12 mouse cellular contexts compared by ENCODE assay signal in the genomic region with DNA sequence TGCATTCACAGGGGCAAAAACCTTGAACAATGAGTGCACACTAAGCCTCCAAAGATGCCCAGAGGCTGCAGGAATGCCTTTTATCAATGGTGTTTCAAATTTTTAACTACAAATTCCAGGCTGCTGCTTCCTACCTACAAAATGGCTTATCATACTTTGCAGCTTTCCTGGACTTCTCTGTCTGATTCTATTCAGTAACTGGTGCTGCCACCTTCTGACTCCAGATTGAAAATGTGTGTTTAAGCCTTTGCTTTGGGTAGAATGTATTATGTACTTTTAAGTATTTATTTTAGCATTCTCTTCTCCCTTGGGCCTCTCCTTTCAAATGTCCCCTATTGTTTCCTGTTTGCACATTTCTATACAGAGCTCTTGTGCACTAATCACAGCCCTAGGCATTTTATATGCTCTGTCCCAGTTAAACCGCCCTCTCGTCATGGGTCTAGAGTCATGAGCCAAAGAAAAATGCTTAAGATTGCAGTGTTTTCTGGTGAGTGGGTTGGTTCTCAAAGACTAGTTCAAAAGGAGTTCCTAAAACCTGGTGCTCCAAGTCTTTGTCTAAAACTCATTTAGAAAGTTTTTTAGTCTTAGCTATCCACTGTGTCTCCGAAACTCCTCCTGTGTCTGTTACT.
DNase-seq lines count a peak whose midpoint lies in the region; ATAC-seq and TF ChIP-seq lines count a peak whose summit lies in the region.
"Had no signal": no experiment of that assay in that cellular context is flagged by ENCODE, and none has a peak within 500 bp of the region (broad histone marks: within the 10 kb centered on the region; RNA-seq: fewer than 3 reads in every experiment).

No protein-coding gene starts in this region.

- peak; percentile 74 for DNase-seq in hindbrain, postnatal 0 days (ENCODE audit: low spot score)
- DNase-seq in Patski (ENCODE audit: low read depth, low spot score) = no peak
- DNase-seq in cerebellum, postnatal 25 days = peak; percentile 7 to 27
- peak; percentile 41 to 65 for DNase-seq in left cerebral cortex, postnatal 25 days (ENCODE audit: low spot score in 2 of 2)
- no peak for DNase-seq in spleen, postnatal 10 days (ENCODE audit: low spot score in 2 of 2)
- no peak for DNase-seq in liver, embryonic 11.5 days (ENCODE audit: low spot score)
- no peak for DNase-seq in heart, postnatal 14 days
- DNase-seq: heart, adult 18-20 months; kidney, adult 18-20 months had no signal

- H3K9ac ChIP-seq in hindbrain, postnatal 0 days (replicated peaks; ENCODE audit: low read length) = no peak overlapping the region
- H3K9ac ChIP-seq in hindbrain, embryonic 16.5 days (ENCODE audit: low read depth, low read length) = no peak overlapping the region
- no peak overlapping the region for H3K9ac ChIP-seq in liver, embryonic 11.5 days (ENCODE audit: low read depth, low read length)
- H3K9ac ChIP-seq: liver, embryonic 15.5 days; neural tube, embryonic 12.5 days had no signal

- H3K27ac ChIP-seq in hindbrain, postnatal 0 days = no peak overlapping the region
- H3K27ac ChIP-seq in hindbrain, embryonic 16.5 days (ENCODE audit: low read depth, low read length) = no peak overlapping the region
- no peak overlapping the region for H3K27ac ChIP-seq in liver, embryonic 11.5 days (ENCODE audit: low read depth, low read length)
- H3K27ac ChIP-seq: liver, embryonic 15.5 days; neural tube, embryonic 12.5 days had no signal

- H3K4me2 ChIP-seq in hindbrain, postnatal 0 days (ENCODE audit: low read depth, low read length) = no peak overlapping the region
- no peak overlapping the region for H3K4me2 ChIP-seq in hindbrain, embryonic 16.5 days (ENCODE audit: low read length)
- no peak overlapping the region for H3K4me2 ChIP-seq in liver, embryonic 11.5 days
- H3K4me2 ChIP-seq: liver, embryonic 15.5 days; neural tube, embryonic 12.5 days had no signal

- H3K4me3 ChIP-seq in hindbrain, postnatal 0 days (ENCODE audit: low read length) = no peak overlapping the region
- H3K4me3 ChIP-seq in hindbrain, embryonic 16.5 days (ENCODE audit: low read length) = no peak overlapping the region
- no peak overlapping the region for H3K4me3 ChIP-seq in liver, embryonic 11.5 days (ENCODE audit: low read depth, low read length)
- H3K4me3 ChIP-seq: liver, embryonic 15.5 days; neural tube, embryonic 12.5 days had no signal

- no peaks in the 10 kb centered on the region for H3K27me3 ChIP-seq in hindbrain, postnatal 0 days (ENCODE audit: insufficient read depth, low read length)
- H3K27me3 ChIP-seq in hindbrain, embryonic 16.5 days (replicated peaks; ENCODE audit: control insufficient read depth, insufficient read depth, low read length) = no peaks in the 10 kb centered on the region
- no peaks in the 10 kb centered on the region for H3K27me3 ChIP-seq in Patski
- no peaks in the 10 kb centered on the region for H3K27me3 ChIP-seq in liver, embryonic 11.5 days (replicated peaks; ENCODE audit: control insufficient read depth, insufficient read depth, low read length)
- H3K27me3 ChIP-seq: liver, embryonic 15.5 days; neural tube, embryonic 12.5 days had no signal

- CTCF ChIA-PET in Patski (lab: Charles Lee) = interaction anchor here (0.7 to 1.3 kb wide), 2 partner anchors 11 to 61 kb away, joined by 3 to 5 read pairs; no protein-coding TSS in a partner anchor

- in situ Hi-C loops in Patski (cut with MboI; ENCODE audit: low pct_unique_long_range_greater_than_20kb) = no loop called here

- H3K4me1 ChIP-seq in hindbrain, postnatal 0 days (ENCODE audit: insufficient read depth, low read length) = no peaks in the 10 kb centered on the region
- no peaks in the 10 kb centered on the region for H3K4me1 ChIP-seq in hindbrain, embryonic 16.5 days (ENCODE audit: control insufficient read depth, insufficient read depth, low read depth, low read length)
- H3K4me1 ChIP-seq in liver, embryonic 11.5 days (replicated peaks; ENCODE audit: control insufficient read depth, insufficient read depth, low read length) = no peaks in the 10 kb centered on the region
- H3K4me1 ChIP-seq: liver, embryonic 15.5 days; neural tube, embryonic 12.5 days had no signal

- H3K9me3 ChIP-seq in hindbrain, postnatal 0 days (ENCODE audit: low read length) = no peaks in the 10 kb centered on the region
- H3K9me3 ChIP-seq in hindbrain, embryonic 16.5 days (ENCODE audit: control insufficient read depth, low read length) = no peaks in the 10 kb centered on the region
- no peaks in the 10 kb centered on the region for H3K9me3 ChIP-seq in liver, embryonic 11.5 days (ENCODE audit: control insufficient read depth, low read length)
- H3K9me3 ChIP-seq: liver, embryonic 15.5 days; neural tube, embryonic 12.5 days had no signal

- intact Hi-C loops in left cerebral cortex, postnatal 25 days (cut with DNase I) = no loop called here
- intact Hi-C loops in heart, postnatal 14 days (cut with DNase I) = no loop called here

- WGBS in hindbrain, postnatal 0 days = 86% methylated on average over 3 of the region's 3 CpGs
- 72% methylated on average over 3 of the region's 3 CpGs for WGBS in hindbrain, embryonic 16.5 days
- 87% methylated on average over 3 of the region's 3 CpGs for WGBS in liver, embryonic 11.5 days

- TF ChIP-seq CTCF in hindbrain, postnatal 0 days (IDR thresholded peaks at IDR 0.05; ENCODE audit: low read depth) = peak; percentile 57
- TF ChIP-seq CTCF in Patski (IDR thresholded peaks at IDR 0.05) = peak; percentile 37

- no peak for ATAC-seq in hindbrain, postnatal 0 days
- ATAC-seq in hindbrain, embryonic 16.5 days = no peak; the same call in 1 of the 2 replicates
- no peak for ATAC-seq in Patski
- ATAC-seq in liver, embryonic 11.5 days (replicated peaks; ENCODE audit: low FRiP score) = no peak

- H3K36me3 ChIP-seq in hindbrain, postnatal 0 days (ENCODE audit: insufficient read depth, low read length) = no peaks in the 10 kb centered on the region
- H3K36me3 ChIP-seq in hindbrain, embryonic 16.5 days (ENCODE audit: control insufficient read depth, insufficient read depth, low read length) = no peaks in the 10 kb centered on the region
- no peaks in the 10 kb centered on the region for H3K36me3 ChIP-seq in liver, embryonic 11.5 days (ENCODE audit: control insufficient read depth, insufficient read depth, low read length)
- H3K36me3 ChIP-seq: liver, embryonic 15.5 days; neural tube, embryonic 12.5 days had no signal

- POLR2A ChIA-PET in Patski (lab: Charles Lee) = no interaction called here

Comparison
In these comparisons a context has a peak if more than half of its experiments do, and no peak if none do; other contexts are left out.
1. DNase-seq: peak in hindbrain, postnatal 0 days (single experiment), cerebellum, postnatal 25 days (2 of 2) and left cerebral cortex, postnatal 25 days (2 of 2); none in Patski (single experiment), spleen, postnatal 10 days (0 of 2), liver, embryonic 11.5 days (single experiment) and heart, postnatal 14 days (0 of 2).